8 mouse cellular contexts compared by ENCODE assay signal in genomic region chr11:21398464-21398863, GRCm38 (mm10). TPM values are rescaled to one million over a fixed set of nuclear protein-coding genes. Genes with fewer than 3 reads are reported as not detected.
DNase-seq lines count a peak whose midpoint lies in the region; ATAC-seq and TF ChIP-seq lines count a peak whose summit lies in the region.

No protein-coding gene starts in this region.

- H3K4me1 ChIP-seq in forebrain, embryonic 14.5 days (ENCODE audit: control insufficient read depth, insufficient read depth, low read length) = no peaks in the 10 kb centered on the region
- no peaks in the 10 kb centered on the region for H3K4me1 ChIP-seq in forebrain, embryonic 10.5 days
- peaks cover 8 to 28% of the 10 kb centered on the region in 2 experiments; a peak in 3 of 4 replicates for H3K4me1 ChIP-seq in heart, embryonic 14.5 days (ENCODE audit: control insufficient read depth in 2 of 2, insufficient read depth in 2 of 2, low read length in 2 of 2)
- H3K4me1 ChIP-seq in lung, embryonic 14.5 days (ENCODE audit: insufficient read depth) = peaks cover 15% of the 10 kb centered on the region
- no peaks in the 10 kb centered on the region for H3K4me1 ChIP-seq in hindbrain, embryonic 11.5 days (replicated peaks; ENCODE audit: control insufficient read depth, insufficient read depth, low read length)

- H3K27me3 ChIP-seq in forebrain, embryonic 14.5 days (replicated peaks; ENCODE audit: control insufficient read depth, insufficient read depth, low read length) = no peaks in the 10 kb centered on the region
- H3K27me3 ChIP-seq in forebrain, embryonic 10.5 days (ENCODE audit: poor library complexity, severe bottlenecking) = no peaks in the 10 kb centered on the region
- H3K27me3 ChIP-seq in heart, embryonic 14.5 days (ENCODE audit: control insufficient read depth, insufficient read depth, low read length) = no peaks in the 10 kb centered on the region
- H3K27me3 ChIP-seq in lung, embryonic 14.5 days (ENCODE audit: insufficient read depth, low read length) = no peaks in the 10 kb centered on the region
- no peaks in the 10 kb centered on the region for H3K27me3 ChIP-seq in hindbrain, embryonic 11.5 days (ENCODE audit: control insufficient read depth, insufficient read depth, low read length)

- DNase-seq in forebrain, embryonic 14.5 days (ENCODE audit: low spot score) = peak; percentile 33
- no peak for DNase-seq in forebrain, embryonic 10.5 days (ENCODE audit: extremely low spot score, low spot score)
- peak; percentile 32 for DNase-seq in embryo, embryonic 11 days
- peak; percentile 86 for DNase-seq in lung, embryonic 14.5 days
- no peak for DNase-seq in spleen, postnatal 36 days (ENCODE audit: low spot score in 2 of 2)
- no peak for DNase-seq in hindbrain, embryonic 11.5 days (ENCODE audit: low spot score)
- DNase-seq in thymus, adult 18-20 months = no peak

- H3K9ac ChIP-seq in forebrain, embryonic 14.5 days (ENCODE audit: low read length) = no peak overlapping the region
- H3K9ac ChIP-seq in heart, embryonic 14.5 days (ENCODE audit: low read length) = no peak overlapping the region
- H3K9ac ChIP-seq in lung, embryonic 14.5 days = no peak overlapping the region
- H3K9ac ChIP-seq in hindbrain, embryonic 11.5 days (ENCODE audit: low read depth, low read length) = no peak overlapping the region

- H3K4me2 ChIP-seq in forebrain, embryonic 14.5 days (ENCODE audit: low read length) = no peak overlapping the region
- H3K4me2 ChIP-seq in heart, embryonic 14.5 days (ENCODE audit: low read length) = peak overlapping the region; percentile 3; the same call in 1 of the 2 replicates
- H3K4me2 ChIP-seq in lung, embryonic 14.5 days = 0 out of 2 replicates have a peak overlapping the region, but pooled peaks have one; percentile 4
- no peak overlapping the region for H3K4me2 ChIP-seq in hindbrain, embryonic 11.5 days (replicated peaks; ENCODE audit: low read depth, low read length)

- 0 out of 2 replicates have a peak, but pooled peaks have one; percentile 42 for ATAC-seq in forebrain, embryonic 14.5 days
- ATAC-seq in heart, embryonic 14.5 days (ENCODE audit: insufficient number of reproducible peaks, insufficient read depth, low FRiP score, low read depth) = peak; percentile 54; the same call in 1 of the 2 replicates
- ATAC-seq in lung, embryonic 14.5 days (ENCODE audit: insufficient read depth) = peak; percentile 88
- no peak for ATAC-seq in hindbrain, embryonic 11.5 days (ENCODE audit: low FRiP score)

- H3K27ac ChIP-seq in forebrain, embryonic 14.5 days (ENCODE audit: low read depth, low read length) = no peak overlapping the region
- no peak overlapping the region for H3K27ac ChIP-seq in forebrain, embryonic 10.5 days
- peak overlapping the region; percentile 62 to 91; a peak in 2 of 4 replicates for H3K27ac ChIP-seq in heart, embryonic 14.5 days (replicated peaks in 1 of 2; ENCODE audit: control insufficient read depth in 1 of 2, insufficient read depth in 1 of 2, low read depth in 2 of 2, low read length in 2 of 2)
- H3K27ac ChIP-seq in lung, embryonic 14.5 days (ENCODE audit: low read depth) = no peak overlapping the region; the same call in 1 of the 2 replicates
- H3K27ac ChIP-seq in hindbrain, embryonic 11.5 days (ENCODE audit: low read depth, low read length) = no peak overlapping the region

- no peaks in the 10 kb centered on the region for H3K9me3 ChIP-seq in forebrain, embryonic 14.5 days (replicated peaks; ENCODE audit: control insufficient read depth, low read length)
- 0 out of 2 replicates have a peak, but pooled peaks cover 3% of the 10 kb centered on the region for H3K9me3 ChIP-seq in forebrain, embryonic 10.5 days
- 0 out of 2 replicates have a peak, but pooled peaks cover 9% of the 10 kb centered on the region for H3K9me3 ChIP-seq in heart, embryonic 14.5 days (ENCODE audit: control insufficient read depth, low read length)
- H3K9me3 ChIP-seq in lung, embryonic 14.5 days (ENCODE audit: low read depth, low read length) = no peaks in the 10 kb centered on the region
- H3K9me3 ChIP-seq in hindbrain, embryonic 11.5 days (ENCODE audit: control insufficient read depth, low read length) = no peaks in the 10 kb centered on the region

- no peak for TF ChIP-seq CTCF in lung, embryonic 14.5 days (IDR thresholded peaks at IDR 0.05; ENCODE audit: low read depth)

- 62% methylated on average over 7 of the region's 7 CpGs for WGBS in forebrain, embryonic 14.5 days
- WGBS in forebrain, embryonic 10.5 days = 79% methylated on average over 7 of the region's 7 CpGs
- WGBS in heart, embryonic 14.5 days = 13% methylated on average over 7 of the region's 7 CpGs
- WGBS in lung, embryonic 14.5 days = 7% methylated on average over 7 of the region's 7 CpGs
- 77% methylated on average over 7 of the region's 7 CpGs for WGBS in hindbrain, embryonic 11.5 days

- H3K4me3 ChIP-seq in forebrain, embryonic 14.5 days (ENCODE audit: low read depth, low read length) = no peak overlapping the region
- no peak overlapping the region for H3K4me3 ChIP-seq in forebrain, embryonic 10.5 days
- H3K4me3 ChIP-seq in heart, embryonic 14.5 days (ENCODE audit: control insufficient read depth in 1 of 2, insufficient read depth in 1 of 2, low read depth in 1 of 2, low read length in 2 of 2) = no peak overlapping the region
- H3K4me3 ChIP-seq in lung, embryonic 14.5 days (ENCODE audit: low read depth, low read length) = no peak overlapping the region
- no peak overlapping the region for H3K4me3 ChIP-seq in hindbrain, embryonic 11.5 days (ENCODE audit: low read depth, low read length)

- no peaks in the 10 kb centered on the region for H3K36me3 ChIP-seq in forebrain, embryonic 14.5 days (ENCODE audit: control insufficient read depth, insufficient read depth, low read length)
- no peaks in the 10 kb centered on the region for H3K36me3 ChIP-seq in forebrain, embryonic 10.5 days (replicated peaks)
- H3K36me3 ChIP-seq in heart, embryonic 14.5 days (ENCODE audit: control insufficient read depth, insufficient read depth, low read length) = no peaks in the 10 kb centered on the region
- no peaks in the 10 kb centered on the region for H3K36me3 ChIP-seq in lung, embryonic 14.5 days (ENCODE audit: insufficient read depth)
- H3K36me3 ChIP-seq in hindbrain, embryonic 11.5 days (ENCODE audit: control insufficient read depth, insufficient read depth, low read length) = no peaks in the 10 kb centered on the region

RNA-seq across cellular contexts. Expression of gene Ugp2, which starts 27.5 kb away (rescaled TPM):
- polyA plus RNA-seq in forebrain, embryonic 14.5 days (2014; fragmentation: Nextera tagmentation; extraction: Ambion mirVana) = 42.9 and 46.1 TPM in 2 replicates
- polyA plus RNA-seq in forebrain, embryonic 10.5 days (2016; fragmentation: Nextera tagmentation; extraction: Ambion mirVana) = 44.5 and 45.2 TPM in 2 replicates
- 183 and 194 TPM in 2 replicates for polyA plus RNA-seq in heart, embryonic 14.5 days (2014; fragmentation: Nextera tagmentation; extraction: Ambion mirVana)
- polyA plus RNA-seq in lung, embryonic 14.5 days (2014; fragmentation: Nextera tagmentation; extraction: Ambion mirVana) = 83.6 and 86.6 TPM in 2 replicates
- 71.7 and 75.6 TPM in 2 replicates for polyA plus RNA-seq in hindbrain, embryonic 11.5 days (2014; fragmentation: Nextera tagmentation; extraction: Ambion mirVana)

Comparison
In these comparisons a context has a peak if more than half of its experiments do, and no peak if none do; other contexts are left out.
1. DNase-seq: peak in forebrain, embryonic 14.5 days (single experiment), embryo, embryonic 11 days (single experiment) and lung, embryonic 14.5 days (single experiment); none in forebrain, embryonic 10.5 days (single experiment), spleen, postnatal 36 days (0 of 2), hindbrain, embryonic 11.5 days (single experiment) and thymus, adult 18-20 months (0 of 2).
2. H3K27ac ChIP-seq: peak in heart, embryonic 14.5 days (2 of 2); none in forebrain, embryonic 14.5 days (single experiment), forebrain, embryonic 10.5 days (single experiment), lung, embryonic 14.5 days (single experiment) and hindbrain, embryonic 11.5 days (single experiment).
3. H3K4me2 ChIP-seq: peak in heart, embryonic 14.5 days (single experiment) and lung, embryonic 14.5 days (single experiment); none in forebrain, embryonic 14.5 days (single experiment) and hindbrain, embryonic 11.5 days (single experiment).